Comparison of ENCODE assay signal across 8 mouse cellular contexts in the genomic region with DNA sequence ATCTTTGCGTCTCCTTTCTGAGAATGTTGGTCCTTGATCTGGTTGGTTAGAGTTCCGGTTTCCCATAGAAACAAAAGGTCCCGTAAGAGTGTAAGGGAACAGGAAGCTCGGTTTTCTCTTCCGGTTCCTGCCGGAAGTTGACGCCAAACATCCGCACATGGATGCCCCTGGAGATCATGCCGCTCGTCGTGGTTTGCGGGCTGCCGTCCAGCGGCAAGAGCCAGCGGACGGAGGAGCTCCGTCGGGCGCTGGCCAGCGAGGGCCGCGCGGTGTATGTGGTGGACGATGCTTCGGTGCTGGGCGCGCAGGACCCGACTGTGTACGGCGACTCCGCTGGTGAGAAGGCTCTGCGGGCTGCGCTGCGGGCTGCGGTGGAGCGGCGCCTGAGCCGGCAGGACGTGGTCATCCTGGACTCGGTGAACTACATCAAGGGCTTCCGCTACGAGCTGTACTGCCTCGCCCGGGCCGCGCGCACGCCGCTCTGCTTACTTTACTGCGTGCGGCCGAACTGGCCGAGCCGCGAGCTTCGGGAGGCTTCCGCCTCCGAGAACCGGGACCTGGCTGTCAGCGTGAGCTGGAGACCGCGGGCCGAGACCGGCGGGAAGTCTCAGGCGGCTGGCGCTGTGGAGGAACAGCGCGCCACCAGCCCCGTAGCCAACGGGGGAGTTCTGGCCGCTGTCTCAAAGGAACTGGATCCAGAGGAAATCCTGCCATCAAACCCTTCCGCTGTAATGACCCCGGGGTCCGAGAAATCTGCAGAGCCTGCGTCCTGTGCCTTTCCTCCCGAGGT. TPM values are rescaled to one million over a fixed set of nuclear protein-coding genes. Genes with fewer than 3 reads are reported as not detected.
DNase-seq lines count a peak whose midpoint lies in the region; ATAC-seq lines count a peak whose summit lies in the region.

Kti12 (plus strand) TSS at position 71 of the 790 bp plus-strand sequence.

- ATAC-seq in hindbrain, embryonic 11.5 days (ENCODE audit: low FRiP score), result peak; percentile 85

- H3K27me3 ChIP-seq in hindbrain, embryonic 11.5 days (ENCODE audit: control insufficient read depth, insufficient read depth, low read length), result no peaks in the 10 kb centered on the region

- WGBS in hindbrain, embryonic 11.5 days, result under 1% methylated on average over 77 of the region's 77 CpGs

- peak within 1 kb of the TSS; percentile 77 for H3K9ac ChIP-seq in hindbrain, embryonic 11.5 days (ENCODE audit: low read depth, low read length)

- H3K9me3 ChIP-seq in hindbrain, embryonic 11.5 days (ENCODE audit: control insufficient read depth, low read length), result no peaks in the 10 kb centered on the region

- H3K27ac ChIP-seq in hindbrain, embryonic 11.5 days (ENCODE audit: low read depth, low read length), result peak within 1 kb of the TSS; percentile 77

- peak within 1 kb of the TSS; percentile 94 for H3K4me3 ChIP-seq in hindbrain, embryonic 11.5 days (ENCODE audit: low read depth, low read length)

- peak; percentile 76 for DNase-seq in MN1 (ENCODE audit: low spot score)
- peak; percentile 82 for DNase-seq in cerebellum, adult 9-10 months
- DNase-seq in frontal cortex, adult 2 months (ENCODE audit: extremely low spot score in 1 of 2, low spot score in 1 of 2), result peak; percentile 77 to 90
- DNase-seq in hindbrain, embryonic 11.5 days (ENCODE audit: low spot score), result peak; percentile 84
- peak; percentile 74 to 82 for DNase-seq in layer of hippocampus, postnatal 10 days (ENCODE audit: low spot score in 2 of 2)
- DNase-seq in lung, postnatal 10 days, result peak; percentile 86
- DNase-seq in ovary, postnatal 36 days (ENCODE audit: low spot score), result peak; percentile 77
- DNase-seq in thymus, postnatal 25 days, result peak; percentile 74

- peak within 1 kb of the TSS; percentile 95 for H3K4me2 ChIP-seq in hindbrain, embryonic 11.5 days (replicated peaks; ENCODE audit: low read depth, low read length)

- peaks cover 3% of the 10 kb centered on the region; the same call in 1 of the 2 replicates for H3K4me1 ChIP-seq in hindbrain, embryonic 11.5 days (replicated peaks; ENCODE audit: control insufficient read depth, insufficient read depth, low read length)

- H3K36me3 ChIP-seq in hindbrain, embryonic 11.5 days (ENCODE audit: control insufficient read depth, insufficient read depth, low read length), result no peaks in the 10 kb centered on the region

RNA-seq across cellular contexts. Expression of gene Kti12, which starts in this region (rescaled TPM):
- polyA plus RNA-seq in frontal cortex, adult 2 months (2012; rRNA removed), result 16.1 and 18.8 TPM in 2 replicates
- 40.5 and 44.1 TPM in 2 replicates for polyA plus RNA-seq in hindbrain, embryonic 11.5 days (2014; fragmentation: Nextera tagmentation; extraction: Ambion mirVana)
- total RNA-seq in layer of hippocampus, postnatal 10 days (2021), result 10 to 100 TPM; 17.8 to 20.6 TPM

Comparison
In these comparisons a context has a peak if more than half of its experiments do, and no peak if none do; other contexts are left out.
1. Peak in every context shown above with its lines: DNase-seq, ATAC-seq, H3K4me3 ChIP-seq and H3K27ac ChIP-seq.